Mouse (Mus musculus) megakaryocyte, embryonic 14.5 days (primary cell): Measurements from ENCODE around the gene Shb.

Experiments
- FLI1 ChIP-seq: IDR thresholded peaks from 2 replicates; pipeline ENCODE4 v1.6.1; 2012; ENCODE audit warnings: low read length, inconsistent platforms, mixed read lengths
- GATA1 ChIP-seq: IDR thresholded peaks from 3 replicates; pipeline ENCODE4 v1.6.1; 2012; ENCODE audit warnings: mixed read lengths, low read length, inconsistent platforms, borderline replicate concordance

DNA sequence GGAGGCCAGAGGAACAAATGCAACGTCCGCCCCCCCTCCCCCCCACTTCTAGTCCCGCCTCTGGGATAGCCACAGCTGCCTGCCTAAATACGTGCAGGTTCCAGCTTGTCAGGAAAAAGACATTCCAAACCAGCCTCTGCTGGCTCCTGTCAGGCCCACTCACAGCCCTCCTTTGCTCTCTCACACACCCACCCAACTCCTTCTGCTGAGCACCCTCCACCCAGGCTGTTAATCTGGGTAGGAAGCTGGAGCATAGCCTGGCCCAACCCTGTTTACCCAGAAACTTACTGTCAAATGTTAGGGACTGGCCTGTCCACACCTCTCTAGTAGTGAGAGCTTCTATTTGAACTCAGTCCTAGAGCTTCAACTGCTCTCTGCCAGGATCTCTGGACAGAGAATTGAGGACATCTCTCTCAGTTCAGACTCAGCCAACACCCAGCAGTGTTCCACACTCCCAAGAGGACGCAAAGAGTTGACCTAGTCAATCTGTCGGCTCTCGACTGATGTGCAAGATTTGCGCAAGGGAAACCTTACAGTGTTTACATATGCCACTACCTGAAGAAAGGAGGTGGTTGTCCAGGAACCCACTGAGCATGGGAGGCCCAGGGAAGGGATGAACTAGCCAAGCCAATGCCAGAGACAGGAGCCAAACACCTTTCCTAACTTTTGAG lies 36.6 kb downstream of the Shb start:
- TF ChIP-seq GATA1 (no peak), FLI1 (no peak)
